Mouse (Mus musculus): ENCODE results near the gene Tiam2. TPM values are rescaled to one million over a fixed set of nuclear protein-coding genes. Genes with fewer than 3 reads are reported as not detected.

The Tiam2 gene
- polyA plus RNA-seq (2012; rRNA removed): 55.4 and 66.8 TPM in 2 replicates

DNA sequence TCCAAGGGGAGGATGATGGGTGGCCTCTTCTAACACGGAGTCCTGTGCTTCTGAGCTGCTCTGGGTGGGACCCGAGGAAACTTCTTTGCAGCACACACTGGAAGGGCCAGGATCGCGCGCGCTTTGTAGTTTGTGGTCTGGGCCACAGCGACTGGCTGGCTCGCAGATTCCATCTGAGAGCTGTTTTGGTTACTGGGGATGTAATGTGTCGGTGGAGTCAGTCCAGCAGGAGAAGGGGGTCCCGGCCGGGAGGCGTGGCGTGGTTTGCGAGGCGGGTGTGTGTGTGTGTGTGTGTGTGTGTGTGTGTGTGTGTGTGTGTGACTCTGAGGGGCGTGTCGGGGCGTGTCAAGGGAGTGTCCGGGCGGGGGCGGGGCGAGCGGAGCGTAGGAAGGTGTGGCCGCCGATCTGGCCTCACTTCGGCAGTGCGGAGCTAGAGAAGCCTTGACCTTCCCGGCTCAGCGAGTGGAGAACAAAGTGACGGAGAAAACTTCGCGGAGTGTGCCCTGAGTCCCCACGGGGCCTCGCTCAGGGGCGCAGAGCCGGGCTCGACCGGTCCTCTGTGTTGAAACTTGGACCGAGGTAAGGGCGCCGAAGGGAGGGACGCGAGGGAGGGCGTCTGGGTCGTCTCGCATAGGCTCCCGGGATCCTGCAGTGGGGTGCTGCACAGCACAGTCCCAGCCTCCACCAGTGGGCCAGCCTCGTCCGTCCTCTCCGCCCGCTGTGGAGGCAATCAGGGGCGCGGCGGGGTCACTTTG is at the start of gene Tiam2:
Gene Tiam2 (plus strand): TSS at position 426 of the 755 bp plus-strand sequence.

DNA sequence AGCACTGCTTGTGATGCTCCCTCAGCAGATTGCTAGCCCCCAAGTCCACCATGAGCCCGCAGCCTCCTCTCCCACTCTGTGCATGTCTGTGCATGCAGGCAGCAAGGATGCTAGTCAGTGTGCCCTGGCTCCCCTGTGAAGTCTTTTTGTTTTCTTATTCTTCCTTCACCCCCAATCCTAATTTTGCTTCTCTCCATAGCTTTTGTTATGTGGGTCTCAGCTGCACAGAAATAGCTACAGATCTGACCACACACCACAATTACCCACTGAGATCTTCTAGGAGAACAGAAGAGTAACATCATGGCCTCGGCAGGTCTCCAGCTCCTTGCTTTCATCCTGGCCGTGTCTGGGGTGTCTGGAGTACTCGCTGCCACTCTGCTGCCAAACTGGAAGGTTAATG is 205.9 kb downstream of the Tiam2 start, which contains the start of gene Cldn20:
Gene Cldn20 (plus strand): TSS at position 301 of the 400 bp plus-strand sequence.

DNA sequence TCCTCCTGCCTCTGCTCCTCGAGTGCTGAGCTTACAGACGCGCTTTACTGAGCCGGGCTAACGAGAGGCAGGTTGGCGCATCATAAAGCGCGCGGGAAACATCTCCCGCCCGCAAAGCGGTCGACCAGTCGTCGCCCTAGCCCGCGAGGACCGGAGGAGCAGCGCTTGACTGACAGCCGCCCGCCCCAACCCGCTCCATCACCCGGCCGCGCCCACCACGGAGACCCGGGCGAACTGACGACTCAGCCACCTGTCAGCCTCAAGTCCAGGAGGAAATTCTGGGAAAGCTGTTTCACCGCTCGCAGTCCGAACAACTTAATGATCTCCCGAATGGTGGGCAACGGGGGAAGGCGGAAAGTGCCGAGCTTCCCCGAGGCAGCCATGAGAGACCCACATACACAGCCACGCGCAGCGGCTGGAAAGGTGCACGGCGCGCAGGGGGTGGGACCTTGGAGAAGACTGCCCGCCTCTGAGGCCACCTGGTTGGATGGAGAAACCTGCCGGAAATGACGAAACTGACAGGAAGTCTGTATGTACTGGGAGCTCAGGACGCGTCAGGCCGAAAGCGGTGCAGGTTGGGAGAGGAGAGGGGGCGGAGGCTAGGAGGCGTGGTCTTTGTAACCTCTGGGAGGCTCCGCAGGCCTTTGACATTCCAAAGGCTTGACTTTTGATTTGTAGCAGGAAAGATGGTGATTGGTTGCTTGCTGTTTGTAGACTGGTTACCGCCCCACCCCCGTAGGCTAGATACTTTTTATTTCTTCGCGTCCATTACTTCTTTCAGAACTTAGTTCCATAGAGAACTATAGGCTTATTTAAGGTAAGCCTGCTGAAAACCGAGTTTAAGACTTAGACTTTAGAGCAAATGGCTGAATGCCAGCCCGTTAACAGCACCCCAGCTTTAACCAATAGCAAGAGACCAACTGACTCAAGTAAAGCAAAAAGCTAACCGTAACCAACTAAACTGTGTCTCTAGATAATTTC is 231.2 kb downstream of the Tiam2 start, which contains the start of gene Tfb1m:
Gene Tfb1m (minus strand): TSS at position 451 of the 981 bp plus-strand sequence.

Other genes with a start within 250 kb of the Tiam2 start
- gene Scaf8, start 211.6 kb upstream of the Tiam2 start, polyA plus RNA-seq (2012; rRNA removed): 37.3 and 37.7 TPM in 2 replicates
- 1.3 TPM in 2 replicates for gene Cldn20, start 206.0 kb downstream of the Tiam2 start, polyA plus RNA-seq (2012; rRNA removed)
- gene Tfb1m, start 231.2 kb downstream of the Tiam2 start, polyA plus RNA-seq (2012; rRNA removed): 9.8 and 11.4 TPM in 2 replicates

Measured in central nervous system, embryonic 18 days (tissue).